Mouse (Mus musculus): ENCODE measurements at regions not wholly inside any gene's neighbourhood (a gene's known extent, or its start where the extent isn't known, plus 50 kb on each side); places are given as distances from the start of the nearest gene placed in this dataset.

- DNase-seq (ENCODE audit: low spot score) (no peak), ATAC-seq (ENCODE audit: insufficient read depth, low FRiP score, low TSS enrichment) (no peak)
- Histone ChIP-seq H3K9me3 (ENCODE audit: control insufficient read depth, low read length) (no peaks in the 10 kb centered on the region), H3K9ac (ENCODE audit: low read length) (no peak overlapping the region), H3K4me3 (ENCODE audit: low read depth, low read length) (no peak overlapping the region), H3K27ac (ENCODE audit: low read depth, low read length) (no peak overlapping the region), H3K4me2 (ENCODE audit: low read depth) (no peak overlapping the region), H3K36me3 (ENCODE audit: control insufficient read depth, insufficient read depth, low read length) (no peaks in the 10 kb centered on the region), H3K27me3 (ENCODE audit: control insufficient read depth, insufficient read depth, low read length) (no peaks in the 10 kb centered on the region), H3K4me1 (ENCODE audit: control insufficient read depth, insufficient read depth, low read length) (no peaks in the 10 kb centered on the region)
Observed at GRCm38 (mm10) chr14:17234898-17235297, 415.9 kb upstream of the Rarb start.

- Histone ChIP-seq H3K36me3 (ENCODE audit: control insufficient read depth, insufficient read depth, low read length) (no peaks in the 10 kb centered on the region), H3K27ac (ENCODE audit: low read depth, low read length) (no peak overlapping the region), H3K9me3 (ENCODE audit: control insufficient read depth, low read length) (no peaks in the 10 kb centered on the region), H3K4me1 (ENCODE audit: control insufficient read depth, insufficient read depth, low read length) (no peaks in the 10 kb centered on the region), H3K9ac (ENCODE audit: low read length) (no peak overlapping the region), H3K4me2 (ENCODE audit: low read depth) (no peak overlapping the region), H3K27me3 (ENCODE audit: control insufficient read depth, insufficient read depth, low read length) (no peaks in the 10 kb centered on the region), H3K4me3 (ENCODE audit: low read depth, low read length) (no peak overlapping the region)
- 95% methylated on average over 2 of the region's 2 CpGs for WGBS
- no peak for DNase-seq (ENCODE audit: low spot score)
- ATAC-seq (ENCODE audit: insufficient read depth, low FRiP score, low TSS enrichment): no peak
Observed at GRCm38 (mm10) chr14:17211502-17211901, 392.5 kb upstream of the Rarb start.

- Histone ChIP-seq H3K27me3 (ENCODE audit: control insufficient read depth, insufficient read depth, low read length) (no peaks in the 10 kb centered on the region), H3K27ac (ENCODE audit: low read depth, low read length) (no peak overlapping the region), H3K4me2 (ENCODE audit: low read depth) (no peak overlapping the region), H3K36me3 (ENCODE audit: control insufficient read depth, insufficient read depth, low read length) (no peaks in the 10 kb centered on the region), H3K4me3 (ENCODE audit: low read depth, low read length) (no peak overlapping the region), H3K4me1 (ENCODE audit: control insufficient read depth, insufficient read depth, low read length) (no peaks in the 10 kb centered on the region), H3K9me3 (ENCODE audit: control insufficient read depth, low read length) (no peaks in the 10 kb centered on the region), H3K9ac (ENCODE audit: low read length) (no peak overlapping the region)
- ATAC-seq (ENCODE audit: insufficient read depth, low FRiP score, low TSS enrichment) (no peak), DNase-seq (ENCODE audit: low spot score) (no peak)
- WGBS: 67% methylated on average over 1 of the region's 1 CpGs
Observed at GRCm38 (mm10) chr14:17205691-17206090, 386.7 kb upstream of the Rarb start.

GRCm38 (mm10) chr14:17203251-17204015, 384.5 kb upstream of the Rarb start:
- Histone ChIP-seq H3K9ac (ENCODE audit: low read length) (no peak overlapping the region), H3K4me1 (ENCODE audit: control insufficient read depth, insufficient read depth, low read length) (no peaks in the 10 kb centered on the region), H3K27ac (ENCODE audit: low read depth, low read length) (no peak overlapping the region), H3K9me3 (ENCODE audit: control insufficient read depth, low read length) (no peaks in the 10 kb centered on the region), H3K27me3 (ENCODE audit: control insufficient read depth, insufficient read depth, low read length) (no peaks in the 10 kb centered on the region), H3K4me3 (ENCODE audit: low read depth, low read length) (no peak overlapping the region), H3K4me2 (ENCODE audit: low read depth) (no peak overlapping the region), H3K36me3 (ENCODE audit: control insufficient read depth, insufficient read depth, low read length) (no peaks in the 10 kb centered on the region)
- ATAC-seq (ENCODE audit: insufficient read depth, low FRiP score, low TSS enrichment): no peak
- WGBS: 43% methylated on average over 1 of the region's 1 CpGs
- no peak for DNase-seq (ENCODE audit: low spot score)

GRCm38 (mm10) chr14:17192953-17193352, 374.0 kb upstream of the Rarb start:
- H3K27me3 ChIP-seq (ENCODE audit: control insufficient read depth, insufficient read depth, low read length): no peaks in the 10 kb centered on the region
- no peak for ATAC-seq (ENCODE audit: insufficient read depth, low FRiP score, low TSS enrichment)
- H3K27ac ChIP-seq (ENCODE audit: low read depth, low read length): no peak overlapping the region
- no peaks in the 10 kb centered on the region for H3K4me1 ChIP-seq (ENCODE audit: control insufficient read depth, insufficient read depth, low read length)
- no peak overlapping the region for H3K4me3 ChIP-seq (ENCODE audit: low read depth, low read length)
- no peak overlapping the region for H3K4me2 ChIP-seq (ENCODE audit: low read depth)
- no peak overlapping the region for H3K9ac ChIP-seq (ENCODE audit: low read length)
- 68% methylated on average over 2 of the region's 2 CpGs for WGBS
- no peak for DNase-seq (ENCODE audit: low spot score)
- no peaks in the 10 kb centered on the region for H3K9me3 ChIP-seq (ENCODE audit: control insufficient read depth, low read length)
- no peaks in the 10 kb centered on the region for H3K36me3 ChIP-seq (ENCODE audit: control insufficient read depth, insufficient read depth, low read length)

- Histone ChIP-seq H3K27ac (ENCODE audit: low read depth, low read length) (no peak overlapping the region), H3K4me3 (ENCODE audit: low read depth, low read length) (no peak overlapping the region), H3K4me2 (ENCODE audit: low read depth) (no peak overlapping the region; the same call in 1 of the 2 replicates), H3K4me1 (ENCODE audit: control insufficient read depth, insufficient read depth, low read length) (0 out of 2 replicates have a peak, but pooled peaks cover 2% of the 10 kb centered on the region), H3K27me3 (ENCODE audit: control insufficient read depth, insufficient read depth, low read length) (0 out of 2 replicates have a peak, but pooled peaks cover 3% of the 10 kb centered on the region), H3K9ac (ENCODE audit: low read length) (no peak overlapping the region), H3K9me3 (ENCODE audit: control insufficient read depth, low read length) (no peaks in the 10 kb centered on the region), H3K36me3 (ENCODE audit: control insufficient read depth, insufficient read depth, low read length) (no peaks in the 10 kb centered on the region)
- no peak for ATAC-seq (ENCODE audit: insufficient read depth, low FRiP score, low TSS enrichment)
- 32% methylated on average over 7 of the region's 7 CpGs for WGBS
- DNase-seq (ENCODE audit: low spot score): no peak
Observed at GRCm38 (mm10) chr14:17173218-17173617, 354.3 kb upstream of the Rarb start.

GRCm38 (mm10) chr14:17172330-17173110, 353.6 kb upstream of the Rarb start:
- 0 out of 2 replicates have a peak, but pooled peaks cover 3% of the 10 kb centered on the region for H3K27me3 ChIP-seq (ENCODE audit: control insufficient read depth, insufficient read depth, low read length)
- peak overlapping the region; percentile 72 for H3K4me2 ChIP-seq (ENCODE audit: low read depth)
- DNase-seq (ENCODE audit: low spot score) (peak; percentile 86), ATAC-seq (ENCODE audit: insufficient read depth, low FRiP score, low TSS enrichment) (peak; percentile 92)
- H3K4me1 ChIP-seq (ENCODE audit: control insufficient read depth, insufficient read depth, low read length): 0 out of 2 replicates have a peak, but pooled peaks cover 2% of the 10 kb centered on the region
- H3K4me3 ChIP-seq (ENCODE audit: low read depth, low read length): peak overlapping the region; percentile 43
- H3K9me3 ChIP-seq (ENCODE audit: control insufficient read depth, low read length): no peaks in the 10 kb centered on the region
- H3K36me3 ChIP-seq (ENCODE audit: control insufficient read depth, insufficient read depth, low read length): no peaks in the 10 kb centered on the region
- no peak overlapping the region for H3K27ac ChIP-seq (ENCODE audit: low read depth, low read length)
- H3K9ac ChIP-seq (ENCODE audit: low read length): peak overlapping the region; percentile 44
- 2% methylated on average over 35 of the region's 35 CpGs for WGBS

GRCm38 (mm10) chr14:17171896-17172295, 352.9 kb upstream of the Rarb start:
- Histone ChIP-seq H3K4me1 (ENCODE audit: control insufficient read depth, insufficient read depth, low read length) (0 out of 2 replicates have a peak, but pooled peaks cover 2% of the 10 kb centered on the region), H3K4me2 (ENCODE audit: low read depth) (peak overlapping the region; percentile 72), H3K9ac (ENCODE audit: low read length) (peak overlapping the region; percentile 2; the same call in 1 of the 2 replicates), H3K36me3 (ENCODE audit: control insufficient read depth, insufficient read depth, low read length) (no peaks in the 10 kb centered on the region), H3K27me3 (ENCODE audit: control insufficient read depth, insufficient read depth, low read length) (0 out of 2 replicates have a peak, but pooled peaks cover 3% of the 10 kb centered on the region), H3K27ac (ENCODE audit: low read depth, low read length) (no peak overlapping the region), H3K9me3 (ENCODE audit: control insufficient read depth, low read length) (no peaks in the 10 kb centered on the region), H3K4me3 (ENCODE audit: low read depth, low read length) (peak overlapping the region; percentile 43)
- peak; percentile 18 for ATAC-seq (ENCODE audit: insufficient read depth, low FRiP score, low TSS enrichment)
- 36% methylated on average over 5 of the region's 5 CpGs for WGBS
- DNase-seq (ENCODE audit: low spot score): no peak

Data from neural tube, embryonic 11.5 days (tissue).